Mouse (Mus musculus) cerebellum, adult 2 months (tissue): ENCODE measurements around the gene Gda.

ENCODE experiments used
- CTCF ChIP-seq: fragments of 200-500 bp; IDR thresholded peaks from 2 replicates; pipeline ENCODE4 v1.5.1; 2011; ENCODE audit warnings: low read depth, mild to moderate bottlenecking, control low read depth, low read length, moderate library complexity, borderline replicate concordance; ENCODE audit not compliant: insufficient read depth
- POLR2A ChIP-seq: fragments of 200-500 bp; IDR thresholded peaks from 2 replicates; pipeline ENCODE4 v1.6.1; 2011; ENCODE audit warnings: low read length, control low read depth, borderline replicate concordance; ENCODE audit not compliant: insufficient read depth

GRCm38 (mm10) chr19:21386842-21387241 is 86.4 kb downstream of the Gda start:
- no peak for TF ChIP-seq CTCF
- no peak for TF ChIP-seq POLR2A
